Mouse (Mus musculus) v-Abl transformed pro-B cells (cell line): ENCODE measurements around the gene Gm21560.
"Not testable (repeated sequence)": the region's sequence is repeated elsewhere in the genome, so short reads cannot be mapped to it uniquely, and the experiment has no call there.

Experiments
- in situ Hi-C, 2 experiments: fragments of 400-800 bp; cut with MboI; formaldehyde crosslinking; loops; one replicate each; pipeline ENCODE4 v1.15.1; 2025; ENCODE audit not compliant: unreplicated experiment in 2 of 2

Gene Gm21560

GRCm38 (mm10) chr14:6219192-6219591, at the start of gene Gm21560:
Gene Gm21560, minus strand, starts transcription at chr14:6219292.
- in situ Hi-C loops: not testable (repeated sequence)

- in situ Hi-C loops: not testable (repeated sequence)
Measured at GRCm38 (mm10) chr14:6163538-6163937, 55.6 kb downstream of the Gm21560 start.

GRCm38 (mm10) chr14:6161085-6161484, 58.0 kb downstream of the Gm21560 start:
- in situ Hi-C loops: not testable (repeated sequence)
